Mouse (Mus musculus): ENCODE measurements around the gene Rad51c.

DNA sequence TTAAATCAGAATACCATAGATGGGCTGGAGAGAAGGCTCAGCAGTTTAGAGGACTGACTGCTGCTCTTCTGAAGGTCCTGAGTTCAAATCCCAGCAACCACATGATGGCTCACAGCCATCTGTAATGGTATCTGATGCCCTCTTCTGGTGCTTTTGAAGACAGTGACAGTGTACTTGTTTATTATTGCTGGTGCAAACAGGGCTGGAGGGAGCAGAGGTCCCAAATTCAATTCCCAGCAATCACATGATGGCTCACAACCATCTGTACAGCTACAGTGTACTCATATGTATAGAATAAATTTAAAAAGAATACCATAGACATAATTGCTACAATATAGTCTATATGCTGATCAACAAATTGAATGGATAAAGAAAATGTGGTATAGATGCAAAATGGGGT lies 42.7 kb upstream of the Rad51c start:
- no peak for TF ChIP-seq CTCF (IDR thresholded peaks at IDR 0.05; ENCODE audit: low read depth, low read length)
- TF ChIP-seq POLR2A (IDR thresholded peaks at IDR 0.05; ENCODE audit: insufficient read depth, low read length) = no peak
- no peak for TF ChIP-seq EP300 (IDR thresholded peaks at IDR 0.05; ENCODE audit: insufficient read depth, low read depth, low read length)
